Mouse (Mus musculus) adrenal gland, postnatal 25 days (tissue): Measurements from ENCODE around the gene Wfdc21. TPM values are rescaled to one million over a fixed set of nuclear protein-coding genes. Genes with fewer than 3 reads are reported as not detected.
A peak's percentile ranks its signal among the peaks of the same experiment; 100 is the strongest.

ENCODE experiments used
- DNase-seq: peaks from one replicate; pipeline ENCODE4 v3.0.0; 2021; ENCODE audit warnings: mixed read lengths
- long read RNA-seq: library from polyadenylated mRNA; stranded (forward); transcript quantifications from one replicate; pipeline ENCODE4 v2.0.0, GENCODE M21; 2021
- total RNA-seq: library from RNA; stranded (reverse); gene quantifications from 2 replicates; pipeline ENCODE4 v1.2.3, GENCODE M21; 2021

The Wfdc21 gene
- total RNA-seq, result not detected in 2 replicates
- long read RNA-seq, transcript Wfdc21-201 (3 exons, 434 nt), result major isoform, 52 of 56 reads
- long read RNA-seq, partial matches to known transcripts, result 3 of 56 reads
- long read RNA-seq, other reads (novel, unspliced or antisense), result 1 of 56 reads

- DNase-seq, result no peak
These were observed at the start of gene Wfdc21 for GRCm38 (mm10) chr11:83746681-83747080. Gene Wfdc21 (plus strand): TSS chr11:83746940.

GRCm38 (mm10) chr11:83703705-83704104 is 43.0 kb upstream of the Wfdc21 start, which contains the start of gene Wfdc17:
Gene Wfdc17 (plus strand): TSS chr11:83703991.
- DNase-seq, result no peak

- DNase-seq, result no peak
These were observed 38.0 kb upstream of the Wfdc21 start, which contains the start of gene Wfdc18 for GRCm38 (mm10) chr11:83708715-83709114. Gene Wfdc18 (plus strand): TSS chr11:83709015.

GRCm38 (mm10) chr11:83709683-83710082 is 37.1 kb upstream of the Wfdc21 start:
- DNase-seq, result no peak

- DNase-seq, result no peak
These were observed 34.1 kb upstream of the Wfdc21 start for GRCm38 (mm10) chr11:83712671-83713070.

- DNase-seq, result no peak
These were observed 32.8 kb upstream of the Wfdc21 start for GRCm38 (mm10) chr11:83713925-83714324.

GRCm38 (mm10) chr11:83717042-83717665 is 29.6 kb upstream of the Wfdc21 start:
- DNase-seq, result peak; percentile 9

GRCm38 (mm10) chr11:83720766-83721165 is 26.0 kb upstream of the Wfdc21 start:
- DNase-seq, result no peak

GRCm38 (mm10) chr11:83728757-83729432 is 17.8 kb upstream of the Wfdc21 start:
- no peak for DNase-seq

- DNase-seq, result no peak
These were observed 15.6 kb upstream of the Wfdc21 start for GRCm38 (mm10) chr11:83731116-83731515.

GRCm38 (mm10) chr11:83733071-83733640 is 13.6 kb upstream of the Wfdc21 start:
- DNase-seq, result no peak

- no peak for DNase-seq
These were observed 12.5 kb upstream of the Wfdc21 start for GRCm38 (mm10) chr11:83734215-83734614.

- no peak for DNase-seq
These were observed 10.9 kb upstream of the Wfdc21 start for GRCm38 (mm10) chr11:83735881-83736280.

GRCm38 (mm10) chr11:83737109-83737558 is 9.6 kb upstream of the Wfdc21 start:
- DNase-seq, result no peak

GRCm38 (mm10) chr11:83739241-83739640 is 7.5 kb upstream of the Wfdc21 start:
- peak; percentile 71 for DNase-seq

- DNase-seq, result no peak
These were observed 6.2 kb upstream of the Wfdc21 start for GRCm38 (mm10) chr11:83740443-83740991.

GRCm38 (mm10) chr11:83741841-83742240 is 4.9 kb upstream of the Wfdc21 start:
- no peak for DNase-seq

- DNase-seq, result no peak
These were observed 3.9 kb upstream of the Wfdc21 start for GRCm38 (mm10) chr11:83742731-83743355.

GRCm38 (mm10) chr11:83743525-83743924 is 3.2 kb upstream of the Wfdc21 start:
- no peak for DNase-seq

- DNase-seq, result no peak
These were observed 588 bp upstream of the Wfdc21 start for GRCm38 (mm10) chr11:83746152-83746551.

- no peak for DNase-seq
These were observed 881 bp downstream of the Wfdc21 start for GRCm38 (mm10) chr11:83747376-83748265.
